Mouse (Mus musculus): ENCODE data around the gene Trabd2b.

Trabd2b gene

GRCm38 (mm10) chr4:114397625-114398024 lies 8.9 kb upstream of the Trabd2b start:
- no peak for DNase-seq (ENCODE audit: extremely low read depth, low read depth)

GRCm38 (mm10) chr4:114399821-114400220 lies 6.7 kb upstream of the Trabd2b start:
- no peak for DNase-seq (ENCODE audit: extremely low read depth, low read depth)

GRCm38 (mm10) chr4:114401993-114402731 lies 4.4 kb upstream of the Trabd2b start:
- DNase-seq (ENCODE audit: extremely low read depth, low read depth), result no peak

GRCm38 (mm10) chr4:114405682-114406354 lies 706 bp upstream of the Trabd2b start:
- no peak for DNase-seq (ENCODE audit: extremely low read depth, low read depth)

- no peak for DNase-seq (ENCODE audit: extremely low read depth, low read depth)
Measured at GRCm38 (mm10) chr4:114407516-114407915, 992 bp downstream of the Trabd2b start.

GRCm38 (mm10) chr4:114408298-114408697 lies 1.8 kb downstream of the Trabd2b start:
- DNase-seq (ENCODE audit: extremely low read depth, low read depth), result no peak

- DNase-seq (ENCODE audit: extremely low read depth, low read depth), result no peak
Measured at GRCm38 (mm10) chr4:114408890-114409480, 2.5 kb downstream of the Trabd2b start.

GRCm38 (mm10) chr4:114409511-114409910 lies 3.0 kb downstream of the Trabd2b start:
- no peak for DNase-seq (ENCODE audit: extremely low read depth, low read depth)

GRCm38 (mm10) chr4:114410026-114410425 lies 3.5 kb downstream of the Trabd2b start:
- DNase-seq (ENCODE audit: extremely low read depth, low read depth), result no peak

GRCm38 (mm10) chr4:114410443-114410842 lies 3.9 kb downstream of the Trabd2b start:
- no peak for DNase-seq (ENCODE audit: extremely low read depth, low read depth)

- DNase-seq (ENCODE audit: extremely low read depth, low read depth), result no peak
Measured at GRCm38 (mm10) chr4:114410958-114411661, 4.6 kb downstream of the Trabd2b start.

- DNase-seq (ENCODE audit: extremely low read depth, low read depth), result no peak
Measured at GRCm38 (mm10) chr4:114411846-114412390, 5.4 kb downstream of the Trabd2b start.

GRCm38 (mm10) chr4:114415925-114416645 lies 9.6 kb downstream of the Trabd2b start:
- DNase-seq (ENCODE audit: extremely low read depth, low read depth), result no peak

- no peak for DNase-seq (ENCODE audit: extremely low read depth, low read depth)
Measured at GRCm38 (mm10) chr4:114420154-114420553, 13.6 kb downstream of the Trabd2b start.

GRCm38 (mm10) chr4:114423084-114423483 lies 16.6 kb downstream of the Trabd2b start:
- no peak for DNase-seq (ENCODE audit: extremely low read depth, low read depth)

- no peak for DNase-seq (ENCODE audit: extremely low read depth, low read depth)
Measured at GRCm38 (mm10) chr4:114425808-114426207, 19.3 kb downstream of the Trabd2b start.

- DNase-seq (ENCODE audit: extremely low read depth, low read depth), result no peak
Measured at GRCm38 (mm10) chr4:114432742-114433141, 26.2 kb downstream of the Trabd2b start.

- no peak for DNase-seq (ENCODE audit: extremely low read depth, low read depth)
Measured at GRCm38 (mm10) chr4:114433440-114433839, 26.9 kb downstream of the Trabd2b start.

GRCm38 (mm10) chr4:114434766-114435165 lies 28.2 kb downstream of the Trabd2b start:
- DNase-seq (ENCODE audit: extremely low read depth, low read depth), result no peak

GRCm38 (mm10) chr4:114435381-114435780 lies 28.9 kb downstream of the Trabd2b start:
- DNase-seq (ENCODE audit: extremely low read depth, low read depth), result no peak

- no peak for DNase-seq (ENCODE audit: extremely low read depth, low read depth)
Measured at GRCm38 (mm10) chr4:114438764-114439163, 32.2 kb downstream of the Trabd2b start.

Data from MEL-GATA-1-ER (cell line).